Mouse (Mus musculus): ENCODE measurements around the gene Fam129b. TPM values are rescaled to one million over a fixed set of nuclear protein-coding genes. Genes with fewer than 3 reads are reported as not detected.
A peak's percentile ranks its signal among the peaks of the same experiment; 100 is the strongest.
"Not testable (repeated sequence)": the region's sequence is repeated elsewhere in the genome, so short reads cannot be mapped to it uniquely, and the experiment has no call there.

The Fam129b gene
- polyA plus RNA-seq, 1 experiment, result 32.3 TPM

DNA sequence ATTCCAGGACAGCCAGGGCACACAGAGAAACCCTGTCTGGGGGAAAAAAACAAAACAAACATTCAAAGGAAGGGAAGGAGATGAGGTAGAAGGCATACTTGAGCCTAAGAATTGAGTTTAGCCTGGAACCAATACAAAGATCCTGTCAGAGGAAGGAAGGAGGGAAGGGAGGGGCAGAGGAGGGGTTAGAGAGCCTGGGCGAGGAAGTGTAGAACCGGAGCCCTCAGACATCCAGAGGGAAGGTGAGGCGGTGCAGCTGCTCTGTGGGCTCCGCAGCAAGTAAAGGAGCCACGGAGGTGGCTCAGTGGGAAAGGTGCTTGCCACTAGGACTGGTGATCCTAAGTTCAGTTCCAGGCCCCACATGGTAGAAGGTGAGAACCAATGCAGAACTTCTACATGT is 34.8 kb upstream of the Fam129b start:
- H3K27ac ChIP-seq (ENCODE audit: insufficient read depth, low read depth, low read length), result no peak overlapping the region; the same call in 1 of the 2 replicates
- no peaks in the 10 kb centered on the region for H3K36me3 ChIP-seq (ENCODE audit: control insufficient read depth, insufficient read depth, low read length)
- no peaks in the 10 kb centered on the region for H3K27me3 ChIP-seq (replicated peaks; ENCODE audit: control insufficient read depth, insufficient read depth, low read length)
- H3K4me1 ChIP-seq (ENCODE audit: control insufficient read depth, insufficient read depth, low read length), result no peaks in the 10 kb centered on the region
- peak; percentile 53 for DNase-seq
- no peak overlapping the region for H3K4me3 ChIP-seq (ENCODE audit: insufficient read depth, low read depth, low read length)
- WGBS, result 69% methylated on average over 5 of the region's 5 CpGs
- TF ChIP-seq POLR2A (IDR thresholded peaks at IDR 0.05; ENCODE audit: low read depth, low read length), result no peak
- TF ChIP-seq CTCF (conservative IDR thresholded peaks at IDR 0.05; ENCODE audit: insufficient read depth, insufficient read length, low read depth, low read length), result no peak

DNA sequence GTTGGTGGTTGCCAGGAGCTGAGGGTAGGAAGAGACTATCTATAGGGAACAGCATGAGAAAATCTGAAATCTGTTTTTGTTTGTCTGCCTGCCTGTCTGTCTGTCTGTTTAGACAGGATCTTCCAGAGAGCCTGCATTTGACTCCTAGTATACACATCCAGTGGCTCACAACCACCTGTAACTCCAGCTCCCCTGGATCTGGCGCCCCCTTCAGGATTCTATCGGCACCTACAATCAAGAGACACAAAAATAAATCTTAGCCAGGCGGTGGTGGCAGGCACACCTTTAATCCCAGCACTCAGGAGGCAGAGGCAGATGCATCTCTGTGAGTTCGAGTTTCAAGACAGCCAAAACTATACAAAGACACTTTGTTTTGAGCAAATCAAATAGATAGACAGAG is 33.4 kb upstream of the Fam129b start:
- Histone ChIP-seq H3K4me3 (ENCODE audit: insufficient read depth, low read depth, low read length) (no peak overlapping the region), H3K36me3 (ENCODE audit: control insufficient read depth, insufficient read depth, low read length) (no peaks in the 10 kb centered on the region), H3K27ac (ENCODE audit: insufficient read depth, low read depth, low read length) (no peak overlapping the region), H3K4me1 (ENCODE audit: control insufficient read depth, insufficient read depth, low read length) (no peaks in the 10 kb centered on the region), H3K27me3 (replicated peaks; ENCODE audit: control insufficient read depth, insufficient read depth, low read length) (no peaks in the 10 kb centered on the region)
- WGBS, result 51% methylated on average over 4 of the region's 4 CpGs
- TF ChIP-seq CTCF (conservative IDR thresholded peaks at IDR 0.05; ENCODE audit: insufficient read depth, insufficient read length, low read depth, low read length), result peak; percentile 47
- TF ChIP-seq POLR2A (IDR thresholded peaks at IDR 0.05; ENCODE audit: low read depth, low read length), result no peak
- no peak for DNase-seq

DNA sequence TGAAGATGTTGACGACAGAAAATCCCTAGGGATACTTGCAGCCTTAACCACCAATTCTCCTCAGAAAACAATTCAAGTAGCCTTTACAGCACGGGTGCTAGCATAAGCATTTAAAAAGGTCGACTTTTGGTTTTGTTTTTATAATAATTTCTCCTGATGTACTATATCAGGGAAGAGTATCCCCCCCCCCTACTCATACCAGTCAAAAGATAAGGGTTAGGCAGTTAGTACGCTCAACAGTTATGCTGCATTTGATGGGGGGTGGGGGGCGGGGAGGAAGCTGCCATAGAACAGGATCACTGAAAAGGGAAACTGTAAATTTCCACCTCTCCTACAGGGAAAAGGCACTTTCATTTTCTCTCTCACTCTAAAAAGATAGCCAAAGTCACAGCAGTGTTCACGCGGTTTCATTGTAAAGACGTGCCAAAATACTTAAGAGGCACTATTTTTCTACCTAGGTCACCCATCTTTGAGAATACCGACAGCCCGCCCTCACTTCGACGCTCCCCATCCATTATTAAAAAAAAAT is 30.3 kb upstream of the Fam129b start:
- Histone ChIP-seq H3K4me3 (ENCODE audit: insufficient read depth, low read depth, low read length) (peak overlapping the region; percentile 78), H3K27ac (ENCODE audit: insufficient read depth, low read depth, low read length) (no peak overlapping the region; the same call in 1 of the 2 replicates), H3K36me3 (ENCODE audit: control insufficient read depth, insufficient read depth, low read length) (no peaks in the 10 kb centered on the region), H3K27me3 (replicated peaks; ENCODE audit: control insufficient read depth, insufficient read depth, low read length) (no peaks in the 10 kb centered on the region), H3K4me1 (ENCODE audit: control insufficient read depth, insufficient read depth, low read length) (no peaks in the 10 kb centered on the region)
- WGBS, result 12% methylated on average over 12 of the region's 12 CpGs
- no peak for DNase-seq
- TF ChIP-seq POLR2A (IDR thresholded peaks at IDR 0.05; ENCODE audit: low read depth, low read length) (no peak), CTCF (conservative IDR thresholded peaks at IDR 0.05; ENCODE audit: insufficient read depth, insufficient read length, low read depth, low read length) (no peak)

DNA sequence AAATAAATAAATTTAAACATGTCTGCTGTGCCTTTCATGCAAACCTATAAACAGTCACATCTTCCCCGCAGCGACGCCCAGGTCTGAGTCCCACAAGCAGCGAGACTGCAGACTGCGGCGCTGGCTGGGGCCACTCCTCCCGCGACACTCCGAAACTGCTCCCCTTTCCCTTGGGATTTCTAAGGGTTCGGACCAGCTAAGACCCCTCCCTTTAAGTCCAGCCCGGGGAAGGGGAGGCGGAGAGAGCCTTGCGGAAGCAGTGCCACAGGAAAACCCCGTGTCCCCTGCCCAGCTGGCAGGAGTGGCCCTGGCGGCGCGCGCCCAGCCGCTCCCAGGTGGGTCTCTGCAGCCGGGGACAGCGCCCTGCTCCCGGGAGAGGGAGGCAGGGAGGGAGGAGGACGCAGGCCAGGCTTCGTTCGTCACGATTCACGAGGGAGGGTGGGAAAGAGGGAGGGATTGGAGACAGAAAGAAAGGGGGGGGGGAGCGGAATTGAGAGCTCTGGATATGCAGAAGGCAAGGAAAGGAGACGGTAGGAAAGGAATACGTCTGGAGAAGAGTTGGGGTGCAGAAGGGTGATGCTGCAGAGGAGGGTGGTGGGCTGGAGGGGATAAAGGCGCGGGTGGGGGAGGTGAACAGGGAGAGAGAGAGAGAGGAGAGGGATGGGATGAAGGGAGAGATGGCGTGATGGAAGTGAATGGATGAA is 29.7 kb upstream of the Fam129b start:
- H3K36me3 ChIP-seq (ENCODE audit: control insufficient read depth, insufficient read depth, low read length), result no peaks in the 10 kb centered on the region
- DNase-seq, result peak; percentile 54
- WGBS, result 2% methylated on average over 33 of the region's 33 CpGs
- no peaks in the 10 kb centered on the region for H3K4me1 ChIP-seq (ENCODE audit: control insufficient read depth, insufficient read depth, low read length)
- no peaks in the 10 kb centered on the region for H3K27me3 ChIP-seq (replicated peaks; ENCODE audit: control insufficient read depth, insufficient read depth, low read length)
- H3K27ac ChIP-seq (ENCODE audit: insufficient read depth, low read depth, low read length), result peak overlapping the region; percentile 29
- TF ChIP-seq POLR2A (IDR thresholded peaks at IDR 0.05; ENCODE audit: low read depth, low read length) (no peak), CTCF (conservative IDR thresholded peaks at IDR 0.05; ENCODE audit: insufficient read depth, insufficient read length, low read depth, low read length) (no peak)
- peak overlapping the region; percentile 78 for H3K4me3 ChIP-seq (ENCODE audit: insufficient read depth, low read depth, low read length)

DNA sequence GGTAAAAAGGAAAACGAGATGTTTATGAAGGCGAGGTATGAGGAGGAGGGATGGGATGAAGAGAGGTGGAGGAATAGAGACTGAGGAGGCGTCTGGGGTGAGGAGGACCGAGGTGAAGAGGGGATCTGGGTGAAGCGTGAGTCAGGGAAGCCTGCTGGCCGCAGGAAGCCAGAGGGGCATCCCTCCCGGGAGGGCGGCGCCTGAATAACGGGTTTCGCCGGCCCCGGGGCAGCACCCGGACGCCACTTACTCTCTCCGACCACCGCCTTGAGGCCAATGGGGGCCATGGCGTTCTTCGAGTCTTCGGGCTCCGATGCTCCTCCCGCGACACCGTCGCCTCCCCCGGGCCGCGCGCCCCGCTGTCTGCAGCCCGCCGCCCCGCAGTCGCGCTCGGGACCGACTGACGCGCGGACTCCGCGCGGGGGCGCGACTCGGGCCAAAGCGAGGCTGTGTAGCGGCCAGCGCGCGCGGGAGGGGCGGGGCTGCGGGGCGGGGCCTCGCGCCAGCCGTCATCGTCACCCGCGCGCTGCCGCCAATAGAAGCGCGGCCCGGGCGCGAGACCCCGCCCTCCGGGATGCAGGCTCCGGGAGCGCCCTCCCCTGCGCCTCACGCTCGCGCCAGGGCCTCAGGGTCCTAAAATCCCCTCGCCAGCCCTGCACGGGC is 29.0 kb upstream of the Fam129b start, which contains the start of gene Stxbp1:
Gene Stxbp1 (minus strand): TSS at position 441 of the 663 bp plus-strand sequence.
- Histone ChIP-seq H3K27me3 (replicated peaks; ENCODE audit: control insufficient read depth, insufficient read depth, low read length) (no peaks in the 10 kb centered on the region), H3K27ac (ENCODE audit: insufficient read depth, low read depth, low read length) (peak within 1 kb of the TSS; percentile 29), H3K4me3 (ENCODE audit: insufficient read depth, low read depth, low read length) (peak within 1 kb of the TSS; percentile 78), H3K36me3 (ENCODE audit: control insufficient read depth, insufficient read depth, low read length) (no peaks in the 10 kb centered on the region), H3K4me1 (ENCODE audit: control insufficient read depth, insufficient read depth, low read length) (no peaks in the 10 kb centered on the region)
- TF ChIP-seq POLR2A (IDR thresholded peaks at IDR 0.05; ENCODE audit: low read depth, low read length), result no peak
- no peak for TF ChIP-seq CTCF (conservative IDR thresholded peaks at IDR 0.05; ENCODE audit: insufficient read depth, insufficient read length, low read depth, low read length)
- WGBS, result under 1% methylated on average over 72 of the region's 78 CpGs
- peak; percentile 95 for DNase-seq

DNA sequence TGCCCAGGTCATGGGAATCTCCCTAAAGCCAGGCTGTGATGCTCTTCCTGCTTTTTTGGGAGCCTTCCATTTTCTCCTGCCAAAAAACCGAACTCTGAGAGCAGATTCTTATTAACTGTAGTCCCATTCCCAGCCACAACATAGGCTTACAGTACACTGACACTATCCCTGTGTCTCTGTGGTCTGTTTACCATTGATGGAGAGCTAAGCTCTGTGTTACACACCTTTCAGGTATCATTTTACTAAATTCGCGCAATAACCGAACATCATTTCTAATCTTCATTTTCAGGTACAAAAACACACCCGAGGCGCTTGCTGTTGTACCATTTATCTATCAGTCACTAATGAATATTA is 28.5 kb upstream of the Fam129b start:
- Histone ChIP-seq H3K4me1 (ENCODE audit: control insufficient read depth, insufficient read depth, low read length) (no peaks in the 10 kb centered on the region), H3K36me3 (ENCODE audit: control insufficient read depth, insufficient read depth, low read length) (no peaks in the 10 kb centered on the region), H3K4me3 (ENCODE audit: insufficient read depth, low read depth, low read length) (no peak overlapping the region), H3K27ac (ENCODE audit: insufficient read depth, low read depth, low read length) (no peak overlapping the region), H3K27me3 (replicated peaks; ENCODE audit: control insufficient read depth, insufficient read depth, low read length) (no peaks in the 10 kb centered on the region)
- no peak for DNase-seq
- WGBS, result 45% methylated on average over 6 of the region's 6 CpGs
- TF ChIP-seq CTCF (conservative IDR thresholded peaks at IDR 0.05; ENCODE audit: insufficient read depth, insufficient read length, low read depth, low read length) (no peak), POLR2A (IDR thresholded peaks at IDR 0.05; ENCODE audit: low read depth, low read length) (no peak)

DNA sequence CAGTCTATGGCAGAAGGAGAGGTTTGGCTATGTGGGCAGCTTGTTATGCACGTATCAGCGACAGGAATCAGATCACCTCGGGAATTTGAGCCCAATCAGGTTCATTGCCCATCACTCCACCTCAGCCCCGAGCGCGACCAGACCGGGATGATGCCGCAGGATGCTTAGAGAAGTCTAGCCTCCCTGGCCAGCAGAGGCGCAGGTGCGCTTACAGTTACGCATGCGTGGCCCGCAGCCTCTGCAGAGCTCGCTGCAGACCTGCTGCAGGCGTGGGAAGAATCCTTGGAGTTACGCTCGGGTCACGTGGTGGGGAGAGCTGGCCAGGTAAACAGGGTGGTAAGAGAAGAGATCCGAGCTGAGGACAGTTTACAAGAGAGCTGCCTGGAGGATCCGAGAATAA is 23.8 kb upstream of the Fam129b start:
- 5% methylated on average over 20 of the region's 20 CpGs for WGBS
- Histone ChIP-seq H3K4me3 (ENCODE audit: insufficient read depth, low read depth, low read length) (no peak overlapping the region), H3K27ac (ENCODE audit: insufficient read depth, low read depth, low read length) (no peak overlapping the region), H3K27me3 (replicated peaks; ENCODE audit: control insufficient read depth, insufficient read depth, low read length) (no peaks in the 10 kb centered on the region), H3K36me3 (ENCODE audit: control insufficient read depth, insufficient read depth, low read length) (no peaks in the 10 kb centered on the region), H3K4me1 (ENCODE audit: control insufficient read depth, insufficient read depth, low read length) (no peaks in the 10 kb centered on the region)
- peak; percentile 60 for DNase-seq
- TF ChIP-seq POLR2A (IDR thresholded peaks at IDR 0.05; ENCODE audit: low read depth, low read length), result no peak
- TF ChIP-seq CTCF (conservative IDR thresholded peaks at IDR 0.05; ENCODE audit: insufficient read depth, insufficient read length, low read depth, low read length), result no peak; the same call in 1 of the 2 replicates

DNA sequence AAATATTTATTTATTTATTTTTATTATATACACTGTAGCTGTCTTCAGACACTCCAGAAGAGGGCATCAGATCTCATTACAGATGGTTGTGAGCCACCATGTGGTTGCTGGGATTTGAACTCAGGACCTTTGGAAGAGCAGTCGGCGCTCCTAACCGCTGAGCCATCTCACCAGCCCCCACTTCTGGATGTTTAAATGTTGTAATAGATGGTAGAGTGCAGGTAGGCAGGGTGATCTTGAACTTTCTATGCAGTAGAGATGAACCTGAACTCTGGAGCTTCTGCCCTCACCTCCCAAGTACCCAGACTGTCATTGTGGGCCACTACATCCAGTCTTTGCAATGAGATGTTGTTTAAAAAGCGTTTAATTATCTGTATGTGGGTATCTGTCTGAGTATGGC is 22.2 kb upstream of the Fam129b start:
- not testable (repeated sequence) for H3K27me3 ChIP-seq (replicated peaks; ENCODE audit: control insufficient read depth, insufficient read depth, low read length); H3K36me3 ChIP-seq (ENCODE audit: control insufficient read depth, insufficient read depth, low read length); H3K4me1 ChIP-seq (ENCODE audit: control insufficient read depth, insufficient read depth, low read length); H3K27ac ChIP-seq (ENCODE audit: insufficient read depth, low read depth, low read length); H3K4me3 ChIP-seq (ENCODE audit: insufficient read depth, low read depth, low read length); DNase-seq
- WGBS, result 74% methylated on average over 4 of the region's 4 CpGs

Measured in kidney, adult 2 months (tissue).